Mouse (Mus musculus) stomach, postnatal 0 days (tissue): Measurements from ENCODE around the gene Fabp6. TPM values are rescaled to one million over a fixed set of nuclear protein-coding genes. Genes with fewer than 3 reads are reported as not detected.

Source experiments
- ATAC-seq: fragments of 200-750 bp; cut with Nextera tagmentation; 2 replicates; pipeline ENCODE4 v1.8.0; 2017; ENCODE audit not compliant: low FRiP score, low TSS enrichment
- DNase-seq: peaks from one replicate; pipeline ENCODE4 v3.0.0-alpha.2; 2016; ENCODE audit warnings: low spot score
- H3K27ac ChIP-seq: fragments of 300-500 bp; sonication (generic); replicated peaks from 2 replicates; pipeline ENCODE4 v1.5.1; 2014; ENCODE audit warnings: mild to moderate bottlenecking, control low read depth
- H3K27me3 ChIP-seq: fragments of 300-500 bp; sonication (generic); 2 replicates; pipeline ENCODE4 v1.6.1; 2014; ENCODE audit warnings: low read length; ENCODE audit not compliant: control insufficient read depth, insufficient read depth
- H3K36me3 ChIP-seq: fragments of 300-500 bp; sonication (generic); 2 replicates; pipeline ENCODE4 v1.6.1; 2014; ENCODE audit warnings: low read length, mixed read lengths; ENCODE audit not compliant: control insufficient read depth, insufficient read depth
- H3K4me1 ChIP-seq: fragments of 300-500 bp; sonication (generic); replicated peaks from 2 replicates; pipeline ENCODE4 v1.6.1; 2014; ENCODE audit warnings: antibody characterized with exemption; ENCODE audit not compliant: control insufficient read depth, insufficient read depth
- H3K4me2 ChIP-seq: fragments of 300-500 bp; sonication (generic); replicated peaks from 2 replicates; pipeline ENCODE4 v1.6.1; 2014; ENCODE audit warnings: low read depth, mild to moderate bottlenecking, control low read depth, moderate library complexity
- H3K4me3 ChIP-seq: fragments of 300-500 bp; sonication (generic); 2 replicates; pipeline ENCODE4 v1.5.1; 2014; ENCODE audit warnings: low read depth, low read length, control low read depth
- H3K9ac ChIP-seq: fragments of 300-500 bp; sonication (generic); 2 replicates; pipeline ENCODE4 v1.6.1; 2014; ENCODE audit warnings: mild to moderate bottlenecking, low read length, control low read depth, mixed read lengths
- H3K9me3 ChIP-seq: fragments of 300-500 bp; sonication (generic); 2 replicates; pipeline ENCODE4 v1.6.1; 2016; ENCODE audit warnings: low read length; ENCODE audit not compliant: control insufficient read depth
- CTCF ChIP-seq: IDR thresholded peaks from 2 replicates; pipeline ENCODE4 v1.5.1; 2016; ENCODE audit warnings: antibody characterized with exemption, low read depth, mild to moderate bottlenecking, moderate library complexity
- EP300 ChIP-seq: optimal IDR thresholded peaks from 2 replicates; pipeline ENCODE3; 2016; ENCODE audit warnings: antibody characterized with exemption
- WGBS: fragments of 180-500 bp; shearing (Covaris S2); extraction: QIAGEN DNeasy Blood & Tissue Kit; methylation state at CpG from one replicate; pipeline ENCODE4 v1.1.7; 2014; 5-methylcytosine and 5-hydroxymethylcytosine counted together
- polyA plus RNA-seq: library from polyadenylated mRNA; unstranded; fragments of >200 nt; fragmentation: Nextera tagmentation; extraction: Ambion mirVana; gene quantifications from 2 replicates; pipeline ENCODE4 v1.2.1, GENCODE M21; 2015

The Fabp6 gene
- polyA plus RNA-seq, 1 experiment from 2014 or later, result 5.9 TPM

GRCm38 (mm10) chr11:43608440-43608839 is 7.1 kb upstream of the Fabp6 start:
- Histone ChIP-seq H3K27ac (no peak overlapping the region), H3K4me1 (no peaks in the 10 kb centered on the region), H3K4me3 (no peak overlapping the region), H3K9ac (no peak overlapping the region), H3K4me2 (no peak overlapping the region), H3K27me3 (no peaks in the 10 kb centered on the region), H3K36me3 (no peaks in the 10 kb centered on the region), H3K9me3 (no peaks in the 10 kb centered on the region)
- DNase-seq (no peak), ATAC-seq (no peak)
- TF ChIP-seq CTCF (no peak), EP300 (no peak)
- 65% methylated on average over 3 of the region's 3 CpGs for whole genome bisulfite sequencing

- Histone ChIP-seq H3K4me3 (no peak overlapping the region), H3K4me1 (no peaks in the 10 kb centered on the region), H3K27ac (no peak overlapping the region), H3K4me2 (no peak overlapping the region), H3K27me3 (no peaks in the 10 kb centered on the region), H3K9ac (no peak overlapping the region), H3K9me3 (no peaks in the 10 kb centered on the region), H3K36me3 (no peaks in the 10 kb centered on the region)
- ATAC-seq (no peak), DNase-seq (no peak)
- 70% methylated on average over 6 of the region's 6 CpGs for WGBS
- TF ChIP-seq EP300 (no peak), CTCF (no peak)
Measured at GRCm38 (mm10) chr11:43605859-43606258, 4.5 kb upstream of the Fabp6 start.

GRCm38 (mm10) chr11:43604891-43605290 is 3.6 kb upstream of the Fabp6 start:
- Histone ChIP-seq H3K9me3 (no peaks in the 10 kb centered on the region), H3K27me3 (no peaks in the 10 kb centered on the region), H3K4me1 (no peaks in the 10 kb centered on the region), H3K4me2 (no peak overlapping the region), H3K36me3 (no peaks in the 10 kb centered on the region), H3K9ac (no peak overlapping the region), H3K27ac (no peak overlapping the region), H3K4me3 (no peak overlapping the region)
- ATAC-seq, result no peak
- no peak for DNase-seq
- WGBS, result 82% methylated on average over 6 of the region's 6 CpGs
- TF ChIP-seq CTCF (no peak), EP300 (no peak)

- ATAC-seq (no peak), DNase-seq (no peak)
- Histone ChIP-seq H3K4me1 (no peaks in the 10 kb centered on the region), H3K9ac (no peak overlapping the region), H3K27ac (no peak overlapping the region), H3K27me3 (no peaks in the 10 kb centered on the region), H3K4me2 (no peak overlapping the region), H3K4me3 (no peak overlapping the region), H3K9me3 (no peaks in the 10 kb centered on the region), H3K36me3 (no peaks in the 10 kb centered on the region)
- WGBS, result 82% methylated on average over 2 of the region's 2 CpGs
- TF ChIP-seq EP300 (no peak), CTCF (no peak)
Measured at GRCm38 (mm10) chr11:43604207-43604606, 2.9 kb upstream of the Fabp6 start.

- Histone ChIP-seq H3K9ac (no peak overlapping the region), H3K36me3 (0 out of 2 replicates have a peak, but pooled peaks cover 2% of the 10 kb centered on the region), H3K4me2 (no peak overlapping the region), H3K9me3 (no peaks in the 10 kb centered on the region), H3K4me1 (no peaks in the 10 kb centered on the region), H3K27ac (no peak overlapping the region), H3K4me3 (no peak overlapping the region), H3K27me3 (no peaks in the 10 kb centered on the region)
- TF ChIP-seq EP300 (no peak), CTCF (no peak)
- WGBS, result 49% methylated on average over 6 of the region's 6 CpGs
- DNase-seq (no peak), ATAC-seq (no peak)
Measured at GRCm38 (mm10) chr11:43589530-43590072, 11.7 kb downstream of the Fabp6 start.

- TF ChIP-seq EP300, result no peak
- TF ChIP-seq CTCF, result peak; percentile 80
- Histone ChIP-seq H3K9ac (no peak within 1 kb of the TSS), H3K4me2 (no peak within 1 kb of the TSS), H3K9me3 (no peaks in the 10 kb centered on the region), H3K36me3 (0 out of 2 replicates have a peak, but pooled peaks cover 2% of the 10 kb centered on the region), H3K27ac (no peak within 1 kb of the TSS), H3K4me3 (no peak within 1 kb of the TSS), H3K4me1 (no peaks in the 10 kb centered on the region), H3K27me3 (no peaks in the 10 kb centered on the region)
- peak; percentile 40; the same call in 1 of the 2 replicates for ATAC-seq
- 68% methylated on average over 7 of the region's 7 CpGs for WGBS
- peak; percentile 78 for DNase-seq
Measured at GRCm38 (mm10) chr11:43586324-43587090, 14.8 kb downstream of the Fabp6 start, which contains the start of gene 4933415A04Rik. TSS of gene 4933415A04Rik (plus strand) at chr11:43587040.
